Mouse (Mus musculus): ENCODE data around the gene Lipm. TPM values are rescaled to one million over a fixed set of nuclear protein-coding genes. Genes with fewer than 3 reads are reported as not detected.

The Lipm gene
- polyA plus RNA-seq, 1 experiment from 2014 or later = not detected

DNA sequence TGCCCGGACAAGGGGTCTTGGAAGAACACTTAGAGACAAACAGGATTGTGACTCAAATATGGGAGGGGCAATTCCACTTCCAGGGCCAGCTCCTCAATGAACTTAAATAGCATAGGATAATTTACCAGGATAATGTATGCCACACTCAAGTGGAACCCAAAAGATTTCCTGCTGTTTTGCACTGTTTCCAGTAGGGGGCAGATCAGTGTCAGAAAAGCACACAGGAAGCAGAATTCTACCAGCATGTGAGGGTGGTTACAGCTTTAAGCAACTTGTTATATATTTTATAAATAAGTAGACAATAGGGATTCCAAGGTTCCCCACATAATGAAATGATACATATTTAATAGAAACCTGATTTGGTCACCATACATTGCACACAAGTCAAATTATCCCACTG is 51.2 kb downstream of the Lipm start:
- no peak for ATAC-seq (ENCODE audit: low FRiP score, low TSS enrichment)
- Histone ChIP-seq H3K9ac (ENCODE audit: low read depth, low read length) (no peak overlapping the region), H3K4me1 (ENCODE audit: control insufficient read depth, insufficient read depth, low read length) (no peaks in the 10 kb centered on the region), H3K36me3 (ENCODE audit: control insufficient read depth, insufficient read depth, low read length) (no peaks in the 10 kb centered on the region), H3K9me3 (ENCODE audit: control insufficient read depth, low read length) (no peaks in the 10 kb centered on the region), H3K27ac (ENCODE audit: low read depth, low read length) (no peak overlapping the region), H3K4me2 (replicated peaks; ENCODE audit: low read depth, low read length) (no peak overlapping the region), H3K27me3 (ENCODE audit: control insufficient read depth, insufficient read depth, low read length) (no peaks in the 10 kb centered on the region), H3K4me3 (ENCODE audit: low read length) (no peak overlapping the region)
- WGBS = 75% methylated on average over 1 of the region's 1 CpGs

DNA sequence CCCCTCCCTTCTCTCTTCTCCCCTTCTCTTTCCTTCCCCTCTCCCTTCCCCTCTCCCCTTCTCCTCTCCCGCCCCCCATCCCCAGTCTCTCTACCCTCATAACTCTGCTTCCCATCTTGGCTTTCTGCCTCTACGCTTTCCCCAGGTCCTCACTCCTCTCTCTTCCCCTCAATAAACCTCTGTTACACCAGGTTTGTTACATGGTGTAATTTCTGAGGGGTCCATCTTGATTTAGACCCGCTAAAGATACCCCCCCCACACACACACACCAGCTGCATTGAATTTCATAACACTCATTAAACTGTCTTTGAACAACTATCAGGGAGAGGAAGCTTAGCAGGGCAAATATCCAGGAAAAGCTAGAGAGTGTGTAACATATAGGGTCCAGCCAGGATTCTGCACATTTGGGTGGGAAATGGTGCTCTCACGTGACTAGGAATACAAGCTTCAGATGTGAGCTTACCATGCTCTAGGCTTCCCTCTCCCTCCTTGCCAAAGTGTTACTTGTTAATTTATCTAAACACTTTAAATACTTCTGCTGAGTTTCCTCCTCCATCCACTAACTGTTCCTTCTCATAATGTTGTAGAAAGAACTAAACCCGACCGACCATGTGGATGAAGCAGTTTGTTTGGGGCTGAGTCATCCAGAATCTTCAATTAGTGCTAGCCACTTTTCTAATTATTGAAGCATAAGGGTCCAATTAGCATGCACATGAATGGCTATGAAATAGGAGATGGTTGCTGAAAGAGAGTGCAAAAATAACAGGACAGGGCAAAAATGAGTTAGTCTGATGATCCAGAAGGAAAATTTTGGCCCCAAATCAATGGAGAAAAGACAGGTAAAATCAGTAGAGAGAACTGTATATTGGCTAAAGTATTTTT is 52.8 kb downstream of the Lipm start:
- ATAC-seq (ENCODE audit: low FRiP score, low TSS enrichment) = no peak
- 55% methylated on average over 6 of the region's 6 CpGs for WGBS

DNA sequence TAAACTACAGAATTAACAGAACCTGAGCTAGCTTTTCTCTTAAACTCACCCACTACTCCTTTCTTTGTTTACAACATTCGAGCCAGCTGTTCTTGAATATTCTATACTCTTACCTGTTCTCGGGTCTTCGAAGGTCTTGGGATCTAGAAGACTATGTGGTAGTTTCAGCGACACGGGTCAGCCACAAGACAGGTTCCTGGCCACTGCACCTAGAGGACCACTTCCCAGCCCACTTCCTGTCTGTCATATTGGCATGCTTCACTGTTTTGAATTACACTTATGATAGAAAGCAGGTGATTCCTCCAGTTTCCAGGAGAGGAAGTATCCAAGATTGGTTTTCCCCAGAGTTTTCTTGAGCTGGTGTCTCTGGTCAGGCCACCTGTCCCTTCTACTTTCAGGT is 62.0 kb downstream of the Lipm start:
- H3K27me3 ChIP-seq (ENCODE audit: control insufficient read depth, insufficient read depth, low read length) = no peaks in the 10 kb centered on the region
- no peak for ATAC-seq (ENCODE audit: low FRiP score, low TSS enrichment)
- no peak overlapping the region for H3K4me3 ChIP-seq (ENCODE audit: low read length)
- H3K4me2 ChIP-seq (replicated peaks; ENCODE audit: low read depth, low read length) = no peak overlapping the region
- H3K9me3 ChIP-seq (ENCODE audit: control insufficient read depth, low read length) = no peaks in the 10 kb centered on the region
- H3K36me3 ChIP-seq (ENCODE audit: control insufficient read depth, insufficient read depth, low read length) = no peaks in the 10 kb centered on the region
- no peak overlapping the region for H3K9ac ChIP-seq (ENCODE audit: low read depth, low read length)
- no peak overlapping the region for H3K27ac ChIP-seq (ENCODE audit: low read depth, low read length)
- H3K4me1 ChIP-seq (ENCODE audit: control insufficient read depth, insufficient read depth, low read length) = no peaks in the 10 kb centered on the region
- WGBS = 91% methylated on average over 5 of the region's 5 CpGs

More for the DNA sequence above, 52.8 kb downstream of the Lipm start:
- no peaks in the 10 kb centered on the region for H3K36me3 ChIP-seq (ENCODE audit: control insufficient read depth, insufficient read depth, low read length)
- no peaks in the 10 kb centered on the region for H3K4me1 ChIP-seq (ENCODE audit: control insufficient read depth, insufficient read depth, low read length)
- H3K4me3 ChIP-seq (ENCODE audit: low read length) = no peak overlapping the region
- no peak overlapping the region for H3K9ac ChIP-seq (ENCODE audit: low read depth, low read length)
- H3K9me3 ChIP-seq (ENCODE audit: control insufficient read depth, low read length) = no peaks in the 10 kb centered on the region
- H3K27me3 ChIP-seq (ENCODE audit: control insufficient read depth, insufficient read depth, low read length) = no peaks in the 10 kb centered on the region
- H3K4me2 ChIP-seq (replicated peaks; ENCODE audit: low read depth, low read length) = no peak overlapping the region
- no peak overlapping the region for H3K27ac ChIP-seq (ENCODE audit: low read depth, low read length)

DNA sequence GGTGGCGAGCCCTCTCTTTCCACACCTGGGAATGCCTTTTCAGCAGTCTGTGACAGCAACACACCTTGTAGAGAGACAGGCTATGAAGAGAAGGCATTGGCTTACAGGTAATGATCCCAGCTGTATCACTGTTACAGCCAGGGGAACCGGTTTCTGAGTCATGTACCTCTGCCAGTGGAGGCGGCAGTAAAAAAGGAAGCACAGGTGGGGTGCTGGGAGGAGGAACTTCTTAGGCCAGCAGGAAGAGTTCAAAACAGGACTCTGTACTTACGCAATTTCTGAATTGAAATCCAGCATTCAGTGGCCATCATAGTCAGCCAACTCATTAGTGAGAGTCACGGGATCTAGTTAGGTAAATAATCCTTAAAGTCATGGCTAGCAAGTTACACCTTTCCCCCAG is 65.2 kb downstream of the Lipm start, which contains the start of gene Ankrd22:
Gene Ankrd22, minus strand, starts transcription at position 163 of the 400 bp plus-strand sequence.
- Histone ChIP-seq H3K27me3 (ENCODE audit: control insufficient read depth, insufficient read depth, low read length) (no peaks in the 10 kb centered on the region), H3K4me2 (replicated peaks; ENCODE audit: low read depth, low read length) (no peak within 1 kb of the TSS), H3K9ac (ENCODE audit: low read depth, low read length) (no peak within 1 kb of the TSS), H3K4me1 (ENCODE audit: control insufficient read depth, insufficient read depth, low read length) (no peaks in the 10 kb centered on the region), H3K36me3 (ENCODE audit: control insufficient read depth, insufficient read depth, low read length) (no peaks in the 10 kb centered on the region), H3K9me3 (ENCODE audit: control insufficient read depth, low read length) (no peaks in the 10 kb centered on the region), H3K27ac (ENCODE audit: low read depth, low read length) (no peak within 1 kb of the TSS), H3K4me3 (ENCODE audit: low read length) (no peak within 1 kb of the TSS)
- WGBS = 69% methylated on average over 5 of the region's 5 CpGs
- ATAC-seq (ENCODE audit: low FRiP score, low TSS enrichment) = no peak

DNA sequence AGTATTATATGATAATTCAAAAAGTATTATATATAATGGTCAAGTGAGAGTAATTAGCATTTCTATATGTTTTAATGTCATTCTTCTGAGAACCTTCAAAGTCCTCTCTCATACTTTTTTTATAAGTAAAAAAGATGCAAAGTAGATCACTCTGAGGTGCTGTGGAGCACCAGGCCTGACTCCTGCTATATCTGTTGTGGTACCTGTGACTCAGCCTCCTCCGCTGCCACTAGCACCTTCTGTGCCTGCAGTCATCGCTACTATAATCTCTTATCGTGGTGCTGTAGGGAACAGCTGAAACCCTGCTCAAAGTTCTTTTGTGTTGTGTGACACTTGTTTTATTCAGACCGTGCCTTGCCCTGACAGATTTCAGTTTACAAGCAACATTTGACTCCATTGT is 65.7 kb downstream of the Lipm start:
- H3K4me1 ChIP-seq (ENCODE audit: control insufficient read depth, insufficient read depth, low read length) = no peaks in the 10 kb centered on the region
- H3K27ac ChIP-seq (ENCODE audit: low read depth, low read length) = no peak overlapping the region
- H3K4me2 ChIP-seq (replicated peaks; ENCODE audit: low read depth, low read length) = no peak overlapping the region
- no peak for ATAC-seq (ENCODE audit: low FRiP score, low TSS enrichment)
- 82% methylated on average over 4 of the region's 4 CpGs for WGBS
- no peaks in the 10 kb centered on the region for H3K36me3 ChIP-seq (ENCODE audit: control insufficient read depth, insufficient read depth, low read length)
- no peak overlapping the region for H3K4me3 ChIP-seq (ENCODE audit: low read length)
- H3K9ac ChIP-seq (ENCODE audit: low read depth, low read length) = no peak overlapping the region
- no peaks in the 10 kb centered on the region for H3K27me3 ChIP-seq (ENCODE audit: control insufficient read depth, insufficient read depth, low read length)
- H3K9me3 ChIP-seq (ENCODE audit: control insufficient read depth, low read length) = no peaks in the 10 kb centered on the region

DNA sequence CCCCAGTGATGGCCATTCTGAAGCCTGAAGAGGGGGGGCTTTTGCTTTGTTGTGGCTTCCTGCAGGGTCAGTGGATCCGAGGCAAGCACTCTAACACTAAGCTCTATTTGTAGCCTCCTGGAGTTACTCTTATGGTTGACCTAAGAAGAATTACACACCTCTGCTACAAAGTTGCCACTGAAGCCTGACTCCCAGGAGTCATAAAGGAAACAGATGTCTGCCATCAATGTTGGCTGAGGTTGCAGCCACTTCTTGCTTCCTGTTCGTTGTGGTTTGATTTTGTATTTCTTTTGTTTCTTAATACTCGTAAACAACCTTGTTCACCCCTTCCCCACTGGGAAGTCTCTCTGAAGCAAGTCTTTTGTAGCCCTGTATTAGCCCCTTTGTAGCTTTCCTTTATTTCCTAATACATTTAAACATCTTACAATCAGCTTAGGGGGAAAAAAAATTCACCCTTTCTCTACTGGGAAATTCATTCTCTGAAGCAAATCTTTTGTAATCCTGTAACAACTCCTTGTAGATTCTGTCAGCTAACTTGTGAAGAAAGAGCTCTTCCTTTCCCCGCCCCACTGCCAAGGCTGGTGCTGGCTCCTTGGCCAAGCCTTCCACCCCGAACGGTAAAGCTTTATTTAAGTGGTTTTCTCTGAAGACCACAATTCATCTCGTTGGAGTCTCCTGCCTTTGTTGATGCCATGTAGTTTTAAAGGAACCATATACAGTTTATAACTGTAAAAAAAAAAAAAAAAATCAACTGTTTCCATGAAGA is 67.3 kb downstream of the Lipm start:
- no peak for ATAC-seq (ENCODE audit: low FRiP score, low TSS enrichment)
- no peak overlapping the region for H3K27ac ChIP-seq (ENCODE audit: low read depth, low read length)
- no peak overlapping the region for H3K4me3 ChIP-seq (ENCODE audit: low read length)
- H3K36me3 ChIP-seq (ENCODE audit: control insufficient read depth, insufficient read depth, low read length) = no peaks in the 10 kb centered on the region
- no peaks in the 10 kb centered on the region for H3K4me1 ChIP-seq (ENCODE audit: control insufficient read depth, insufficient read depth, low read length)
- WGBS = 41% methylated on average over 7 of the region's 7 CpGs
- H3K9ac ChIP-seq (ENCODE audit: low read depth, low read length) = no peak overlapping the region
- H3K27me3 ChIP-seq (ENCODE audit: control insufficient read depth, insufficient read depth, low read length) = no peaks in the 10 kb centered on the region
- no peak overlapping the region for H3K4me2 ChIP-seq (replicated peaks; ENCODE audit: low read depth, low read length)
- H3K9me3 ChIP-seq (ENCODE audit: control insufficient read depth, low read length) = no peaks in the 10 kb centered on the region

DNA sequence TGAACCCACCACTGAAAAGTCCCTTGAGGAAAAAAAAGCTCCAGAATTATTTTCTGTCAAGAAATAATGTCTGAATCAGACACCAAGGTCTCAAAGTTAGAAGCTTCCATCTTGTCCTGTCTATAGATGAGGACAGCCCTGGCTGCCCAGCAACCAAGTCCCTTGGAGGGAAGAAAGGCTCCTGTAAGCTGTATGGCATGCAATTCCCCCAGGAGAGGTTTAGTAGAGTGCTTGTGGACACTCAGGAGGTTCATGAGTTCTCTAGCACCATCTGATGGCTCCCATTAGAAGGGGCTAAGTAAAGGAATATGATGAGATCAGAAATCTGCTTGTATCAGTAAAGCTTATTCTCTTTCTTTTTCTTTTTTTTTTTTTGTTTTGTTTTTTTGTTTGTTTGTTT is 68.4 kb downstream of the Lipm start:
- no peak overlapping the region for H3K9ac ChIP-seq (ENCODE audit: low read depth, low read length)
- no peak overlapping the region for H3K27ac ChIP-seq (ENCODE audit: low read depth, low read length)
- H3K36me3 ChIP-seq (ENCODE audit: control insufficient read depth, insufficient read depth, low read length) = no peaks in the 10 kb centered on the region
- H3K4me3 ChIP-seq (ENCODE audit: low read length) = no peak overlapping the region
- H3K4me1 ChIP-seq (ENCODE audit: control insufficient read depth, insufficient read depth, low read length) = no peaks in the 10 kb centered on the region
- no peak for ATAC-seq (ENCODE audit: low FRiP score, low TSS enrichment)
- no peak overlapping the region for H3K4me2 ChIP-seq (replicated peaks; ENCODE audit: low read depth, low read length)
- no peaks in the 10 kb centered on the region for H3K9me3 ChIP-seq (ENCODE audit: control insufficient read depth, low read length)
- no peaks in the 10 kb centered on the region for H3K27me3 ChIP-seq (ENCODE audit: control insufficient read depth, insufficient read depth, low read length)

DNA sequence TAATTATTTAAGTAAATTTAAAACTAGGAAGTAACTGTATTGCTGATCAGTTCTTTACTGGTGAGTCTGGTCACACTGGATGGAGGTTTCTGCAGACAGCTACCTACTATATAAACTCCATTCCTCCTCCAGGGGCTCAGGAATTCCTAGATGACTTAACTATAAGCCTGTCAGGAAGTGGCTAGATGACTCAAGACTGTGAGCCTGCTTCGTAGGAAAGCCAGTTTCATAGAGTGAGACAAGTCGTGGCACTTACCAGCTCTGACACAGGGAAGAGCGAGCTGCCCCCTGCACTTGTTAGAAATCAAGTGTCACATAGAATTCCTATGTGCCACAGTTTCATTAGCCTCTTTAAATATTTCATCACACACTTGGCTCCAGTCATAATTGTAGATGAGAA is 70.4 kb downstream of the Lipm start:
- no peaks in the 10 kb centered on the region for H3K4me1 ChIP-seq (ENCODE audit: control insufficient read depth, insufficient read depth, low read length)
- no peak overlapping the region for H3K4me2 ChIP-seq (replicated peaks; ENCODE audit: low read depth, low read length)
- WGBS = 73% methylated on average over 3 of the region's 3 CpGs
- no peak for ATAC-seq (ENCODE audit: low FRiP score, low TSS enrichment)
- H3K4me3 ChIP-seq (ENCODE audit: low read length) = no peak overlapping the region
- no peaks in the 10 kb centered on the region for H3K9me3 ChIP-seq (ENCODE audit: control insufficient read depth, low read length)
- H3K27me3 ChIP-seq (ENCODE audit: control insufficient read depth, insufficient read depth, low read length) = no peaks in the 10 kb centered on the region
- H3K27ac ChIP-seq (ENCODE audit: low read depth, low read length) = no peak overlapping the region
- H3K9ac ChIP-seq (ENCODE audit: low read depth, low read length) = no peak overlapping the region
- H3K36me3 ChIP-seq (ENCODE audit: control insufficient read depth, insufficient read depth, low read length) = no peaks in the 10 kb centered on the region
